Mouse (Mus musculus): ENCODE measurements around the gene Scamp4. TPM values are rescaled to one million over a fixed set of nuclear protein-coding genes. Genes with fewer than 3 reads are reported as not detected.

The Scamp4 gene
- total and polyA plus RNA-seq, 2 experiments from 2014 or later: 24.1 to 87.9 TPM

DNA sequence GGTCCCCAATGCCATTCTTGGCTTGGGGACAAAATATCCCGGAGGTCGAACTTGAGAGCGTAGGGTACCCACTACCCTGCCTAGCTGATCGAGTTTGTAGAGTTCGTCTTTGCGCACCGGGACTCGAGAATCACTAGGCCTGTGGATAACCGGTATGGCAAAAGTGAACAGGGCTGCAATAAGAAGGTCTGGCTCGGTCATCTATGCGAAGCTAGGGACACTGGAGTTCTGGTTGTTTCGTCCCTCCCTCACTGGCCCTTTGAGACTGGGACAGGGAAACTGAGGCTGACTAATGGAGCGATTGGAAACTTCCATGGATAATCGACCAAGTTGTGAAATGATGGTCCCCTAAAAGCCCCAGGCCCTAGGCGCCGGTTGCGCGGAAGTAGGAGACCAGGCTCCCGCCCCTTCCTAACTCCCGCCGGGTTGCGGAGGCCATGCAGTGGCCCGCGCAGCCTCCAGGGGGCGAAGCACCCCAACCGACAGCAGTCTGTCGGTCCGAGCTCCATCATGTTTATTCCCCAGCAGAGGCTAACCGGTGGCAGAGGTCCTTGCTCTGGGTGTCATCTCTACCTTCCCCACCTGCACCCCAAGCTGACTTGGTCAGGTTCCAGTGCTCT, 24.4 kb upstream of the Scamp4 start:
- H3K36me3 ChIP-seq (ENCODE audit: insufficient read depth): peaks cover 4% of the 10 kb centered on the region
- H3K27ac ChIP-seq (ENCODE audit: low read depth, low read length): peak overlapping the region; percentile 81
- WGBS: under 1% methylated on average over 29 of the region's 29 CpGs
- DNase-seq (peak; percentile 77), ATAC-seq (peak; percentile 21; the same call in 1 of the 2 replicates)
- H3K4me3 ChIP-seq (ENCODE audit: low read depth, low read length): peak overlapping the region; percentile 71
- no peaks in the 10 kb centered on the region for H3K27me3 ChIP-seq (ENCODE audit: insufficient read depth, low read length)
- H3K4me1 ChIP-seq (ENCODE audit: insufficient read depth): peaks cover 16% of the 10 kb centered on the region
- peak overlapping the region; percentile 81 for H3K9ac ChIP-seq
- TF ChIP-seq CTCF (IDR thresholded peaks at IDR 0.05; ENCODE audit: low read depth): peak; percentile 81
- no peaks in the 10 kb centered on the region for H3K9me3 ChIP-seq (ENCODE audit: low read length)
- H3K4me2 ChIP-seq (ENCODE audit: low read depth): peak overlapping the region; percentile 91

DNA sequence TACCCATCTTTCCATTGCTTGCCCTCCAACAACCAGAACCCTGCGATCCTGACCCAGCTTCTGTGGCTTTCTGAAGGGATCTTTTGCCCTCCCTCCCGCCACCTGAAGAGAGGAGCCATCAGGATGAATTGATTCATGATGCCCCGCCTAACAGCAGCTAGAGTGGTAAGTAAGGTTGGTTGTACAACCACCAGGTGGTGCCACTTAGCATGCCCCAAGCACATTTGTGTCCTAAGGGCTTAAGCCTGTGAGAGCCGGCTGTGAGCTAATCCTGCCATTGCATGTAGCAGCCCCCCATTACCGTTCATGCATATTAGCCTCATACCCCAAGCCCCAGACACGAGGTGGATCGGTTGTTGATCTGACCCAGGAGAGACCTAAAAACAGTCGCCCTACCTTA, 23.8 kb upstream of the Scamp4 start:
- Histone ChIP-seq H3K4me3 (ENCODE audit: low read depth, low read length) (no peak overlapping the region), H3K9me3 (ENCODE audit: low read length) (no peaks in the 10 kb centered on the region), H3K4me1 (ENCODE audit: insufficient read depth) (peaks cover 16% of the 10 kb centered on the region), H3K27ac (ENCODE audit: low read depth, low read length) (no peak overlapping the region), H3K4me2 (ENCODE audit: low read depth) (peak overlapping the region; percentile 91; the same call in 1 of the 2 replicates), H3K36me3 (ENCODE audit: insufficient read depth) (peaks cover 11% of the 10 kb centered on the region), H3K9ac (no peak overlapping the region), H3K27me3 (ENCODE audit: insufficient read depth, low read length) (no peaks in the 10 kb centered on the region)
- 9% methylated on average over 8 of the region's 8 CpGs for WGBS
- ATAC-seq (no peak), DNase-seq (no peak)
- TF ChIP-seq CTCF (IDR thresholded peaks at IDR 0.05; ENCODE audit: low read depth): peak; percentile 66

DNA sequence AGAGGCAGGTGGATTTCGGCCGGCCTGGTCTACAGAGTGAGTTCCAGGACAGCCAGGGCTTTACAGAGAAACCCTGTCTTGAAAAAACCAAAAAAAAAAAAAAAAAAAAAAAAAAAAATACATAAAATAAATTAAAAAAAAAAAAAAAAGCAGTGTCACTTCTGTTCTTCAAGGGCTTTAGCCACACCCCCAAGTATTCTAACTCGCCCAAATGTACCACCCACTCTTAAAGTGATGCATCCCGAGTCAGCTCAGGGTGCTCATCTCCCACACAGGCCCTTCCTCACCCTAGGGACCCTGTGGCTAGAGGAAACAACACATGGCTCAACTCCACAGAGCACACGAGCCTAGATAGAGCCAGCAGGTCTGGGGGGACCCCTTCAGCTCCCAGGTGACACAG, 19.6 kb upstream of the Scamp4 start:
- Histone ChIP-seq H3K4me1 (ENCODE audit: insufficient read depth) (no peaks in the 10 kb centered on the region; the same call in 1 of the 2 replicates), H3K9ac (no peak overlapping the region), H3K4me3 (ENCODE audit: low read depth, low read length) (no peak overlapping the region), H3K27ac (ENCODE audit: low read depth, low read length) (no peak overlapping the region), H3K36me3 (ENCODE audit: insufficient read depth) (peaks cover 25% of the 10 kb centered on the region), H3K27me3 (ENCODE audit: insufficient read depth, low read length) (no peaks in the 10 kb centered on the region), H3K9me3 (ENCODE audit: low read length) (no peaks in the 10 kb centered on the region), H3K4me2 (ENCODE audit: low read depth) (no peak overlapping the region)
- DNase-seq: no peak
- no peak for ATAC-seq
- TF ChIP-seq CTCF (IDR thresholded peaks at IDR 0.05; ENCODE audit: low read depth): no peak
- WGBS: 83% methylated on average over 5 of the region's 5 CpGs

DNA sequence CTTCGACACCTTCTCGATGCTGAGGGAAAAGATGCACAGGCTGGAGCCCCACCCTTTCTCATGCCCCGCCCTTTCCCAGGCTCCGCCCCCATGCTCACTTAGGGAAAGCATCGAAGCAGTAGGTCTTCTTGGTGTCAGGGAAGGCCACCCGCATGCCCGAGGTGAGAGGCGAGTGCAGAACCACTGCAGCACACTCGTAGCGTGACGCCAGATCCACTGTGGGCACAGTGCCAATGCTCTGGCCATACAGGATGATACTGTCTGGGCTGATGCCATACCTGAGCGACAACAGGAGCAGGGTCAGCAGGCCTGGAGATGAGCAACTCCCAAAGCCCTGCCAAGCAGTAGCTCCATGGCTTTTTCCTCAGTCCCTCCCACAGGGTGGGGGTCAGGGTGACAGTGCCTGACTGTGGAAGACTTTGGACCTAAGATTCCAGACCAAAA, 18.6 kb upstream of the Scamp4 start:
- Histone ChIP-seq H3K4me1 (ENCODE audit: insufficient read depth) (peaks cover 4% of the 10 kb centered on the region), H3K27me3 (ENCODE audit: insufficient read depth, low read length) (no peaks in the 10 kb centered on the region), H3K36me3 (ENCODE audit: insufficient read depth) (peaks cover 25% of the 10 kb centered on the region), H3K9me3 (ENCODE audit: low read length) (no peaks in the 10 kb centered on the region), H3K27ac (ENCODE audit: low read depth, low read length) (no peak overlapping the region), H3K9ac (no peak overlapping the region), H3K4me3 (ENCODE audit: low read depth, low read length) (no peak overlapping the region), H3K4me2 (ENCODE audit: low read depth) (no peak overlapping the region)
- DNase-seq (no peak), ATAC-seq (no peak)
- TF ChIP-seq CTCF (IDR thresholded peaks at IDR 0.05; ENCODE audit: low read depth): no peak
- WGBS: 63% methylated on average over 12 of the region's 12 CpGs

DNA sequence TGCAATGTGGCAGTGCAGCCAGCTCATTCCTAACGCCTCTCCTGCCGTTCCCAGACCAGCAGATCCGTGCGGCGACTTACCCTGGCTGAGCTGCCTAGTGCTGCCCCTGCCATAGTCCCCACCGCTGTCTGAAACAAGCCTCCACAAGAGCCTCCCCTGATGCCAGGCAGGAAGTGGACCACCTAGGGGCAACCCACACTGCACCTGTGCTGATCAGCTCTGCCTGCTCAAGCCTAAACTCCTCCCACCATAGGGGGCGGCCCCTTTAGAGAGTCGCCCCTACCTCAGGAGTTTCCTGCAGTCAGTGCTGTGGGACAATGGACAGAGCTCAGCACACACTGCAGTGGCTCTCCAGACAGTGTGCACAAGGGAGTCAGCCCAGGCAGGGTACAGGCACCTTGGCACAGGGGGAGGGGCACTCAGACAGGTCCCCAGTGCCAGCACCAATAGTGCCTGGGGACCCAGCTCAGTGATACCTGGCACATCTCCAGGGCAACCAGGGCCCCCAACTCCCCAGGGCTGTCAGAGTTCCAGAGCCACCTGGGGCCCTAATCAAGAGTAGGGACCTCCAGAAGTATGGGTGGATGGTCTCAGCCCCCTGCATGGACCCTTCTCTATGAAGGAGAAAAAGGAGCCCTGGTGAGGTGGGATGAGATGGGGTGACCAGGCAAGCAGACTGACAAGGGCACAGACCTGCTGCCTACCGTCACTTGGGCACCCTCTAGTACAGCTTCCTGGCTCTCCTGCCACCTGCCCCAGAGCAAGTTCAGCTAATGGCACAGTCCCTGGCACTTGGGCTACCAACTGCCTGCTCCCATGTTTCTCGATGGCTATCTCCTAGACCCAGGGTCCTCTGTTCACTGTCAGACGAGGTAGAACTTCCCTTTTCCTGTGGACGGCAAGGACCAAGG, 17.8 kb upstream of the Scamp4 start:
- Histone ChIP-seq H3K4me1 (ENCODE audit: insufficient read depth) (peaks cover 10% of the 10 kb centered on the region), H3K4me2 (ENCODE audit: low read depth) (no peak overlapping the region), H3K36me3 (ENCODE audit: insufficient read depth) (peaks cover 25% of the 10 kb centered on the region), H3K4me3 (ENCODE audit: low read depth, low read length) (no peak overlapping the region), H3K9ac (no peak overlapping the region), H3K27ac (ENCODE audit: low read depth, low read length) (no peak overlapping the region), H3K9me3 (ENCODE audit: low read length) (no peaks in the 10 kb centered on the region), H3K27me3 (ENCODE audit: insufficient read depth, low read length) (no peaks in the 10 kb centered on the region)
- WGBS: 63% methylated on average over 12 of the region's 12 CpGs
- no peak for DNase-seq
- no peak for ATAC-seq
- no peak for TF ChIP-seq CTCF (IDR thresholded peaks at IDR 0.05; ENCODE audit: low read depth)

DNA sequence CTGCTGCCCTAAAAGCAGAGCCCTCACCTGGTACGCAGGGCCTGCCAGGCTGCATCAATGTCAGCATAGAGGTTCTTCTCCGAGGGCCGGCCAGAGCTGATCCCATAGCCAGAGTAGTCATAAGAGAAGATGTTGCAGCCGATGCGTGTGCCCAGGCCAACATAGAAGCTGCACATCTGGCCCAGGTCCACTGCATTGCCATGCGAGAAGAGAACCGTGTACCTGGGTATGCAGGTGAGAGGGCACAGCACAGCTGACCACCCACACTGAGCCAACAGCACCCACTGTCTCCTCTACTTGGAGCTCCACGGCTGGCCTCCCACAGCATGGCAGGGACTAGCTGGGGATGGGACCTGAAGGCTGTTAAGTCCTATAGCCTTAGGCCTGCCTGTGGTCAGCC, 17.1 kb upstream of the Scamp4 start:
- Histone ChIP-seq H3K36me3 (ENCODE audit: insufficient read depth) (peaks cover 25% of the 10 kb centered on the region), H3K27ac (ENCODE audit: low read depth, low read length) (no peak overlapping the region), H3K27me3 (ENCODE audit: insufficient read depth, low read length) (no peaks in the 10 kb centered on the region), H3K4me2 (ENCODE audit: low read depth) (no peak overlapping the region), H3K4me1 (ENCODE audit: insufficient read depth) (peaks cover 10% of the 10 kb centered on the region), H3K9me3 (ENCODE audit: low read length) (no peaks in the 10 kb centered on the region), H3K9ac (no peak overlapping the region), H3K4me3 (ENCODE audit: low read depth, low read length) (no peak overlapping the region)
- ATAC-seq: no peak
- no peak for TF ChIP-seq CTCF (IDR thresholded peaks at IDR 0.05; ENCODE audit: low read depth)
- no peak for DNase-seq
- 94% methylated on average over 8 of the region's 8 CpGs for WGBS
